Mouse (Mus musculus) MEL (cell line): ENCODE results near the gene Nkd1. TPM values are rescaled to one million over a fixed set of nuclear protein-coding genes. Genes with fewer than 3 reads are reported as not detected.

ENCODE experiments used
- DNase-seq: peaks from one replicate; pipeline ENCODE4 v3.0.0; 2011; ENCODE audit warnings: low read depth, low spot score
- H3K27ac ChIP-seq: 2 replicates; pipeline ENCODE4 v1.5.1; 2012; ENCODE audit warnings: low read depth, mild to moderate bottlenecking, control low read depth, low read length, moderate library complexity; ENCODE audit not compliant: control insufficient read depth
- H3K27me3 ChIP-seq, 2 experiments: fragments of 150-350 bp in 1 of 2; sonication (generic) in 1 of 2; 2 replicates each; pipeline ENCODE4 v1.6.1; 2012; ENCODE audit warnings: low read length in 2 of 2, mild to moderate bottlenecking in 2 of 2, improper control_type of control experiment in 1 of 2, moderate library complexity in 1 of 2; ENCODE audit not compliant: insufficient read depth in 2 of 2, control insufficient read depth in 1 of 2
- H3K36me3 ChIP-seq, 2 experiments: 2 replicates each; pipeline ENCODE4 v1.6.1; 2012 to 2014; ENCODE audit warnings: low read length in 2 of 2, improper control_type of control experiment in 1 of 2, inconsistent platforms in 1 of 2, mild to moderate bottlenecking in 1 of 2; ENCODE audit not compliant: insufficient read depth in 2 of 2, control insufficient read depth in 1 of 2
- H3K4me1 ChIP-seq, 2 experiments: fragments of 150-350 bp in 1 of 2; sonication (generic) in 1 of 2; 2 replicates each; pipeline ENCODE4 v1.6.1; 2012; ENCODE audit warnings: low read length in 2 of 2, improper control_type of control experiment in 1 of 2, mild to moderate bottlenecking in 1 of 2; ENCODE audit not compliant: insufficient read depth in 2 of 2, control insufficient read depth in 1 of 2
- H3K4me3 ChIP-seq, 2 experiments: fragments of 150-350 bp in 1 of 2; sonication (generic) in 1 of 2; 2 replicates each; pipeline ENCODE4 v1.5.1; 2012; ENCODE audit warnings: low read depth in 2 of 2, low read length in 2 of 2, mild to moderate bottlenecking in 2 of 2, moderate library complexity in 2 of 2, control low read depth in 1 of 2, improper control_type of control experiment in 1 of 2; ENCODE audit not compliant: control insufficient read depth in 1 of 2, insufficient read depth in 1 of 2
- H3K79me2 ChIP-seq: 2 replicates; pipeline ENCODE4 v1.6.1; 2012; ENCODE audit warnings: mild to moderate bottlenecking, low read length, moderate library complexity; ENCODE audit not compliant: control insufficient read depth, poor library complexity, insufficient read depth
- H3K9ac ChIP-seq: 2 replicates; pipeline ENCODE4 v1.6.1; 2012; ENCODE audit warnings: low read depth, mild to moderate bottlenecking, control low read depth, low read length, moderate library complexity; ENCODE audit not compliant: control insufficient read depth, poor library complexity, severe bottlenecking
- H3K9me3 ChIP-seq: fragments of 150-350 bp; sonication (generic); replicated peaks from 2 replicates; pipeline ENCODE4 v1.6.1; 2012; ENCODE audit warnings: mild to moderate bottlenecking, low read length, improper control_type of control experiment, moderate library complexity; ENCODE audit not compliant: insufficient read depth
- EP300 ChIP-seq, 2 experiments: IDR thresholded peaks; 2 replicates each; pipeline ENCODE4 v1.6.1; 2011; ENCODE audit warnings: improper control_type of control experiment in 2 of 2, low read length in 2 of 2, low read depth in 1 of 2, mild to moderate bottlenecking in 1 of 2
- ETS1 ChIP-seq: IDR thresholded peaks from 2 replicates; pipeline ENCODE4 v1.6.1; 2012; ENCODE audit warnings: low read depth, mild to moderate bottlenecking, inconsistent platforms, low read length, improper control_type of control experiment, moderate library complexity
- GABPA ChIP-seq: IDR thresholded peaks from 2 replicates; pipeline ENCODE4 v1.6.1; 2012; ENCODE audit warnings: low read depth, mild to moderate bottlenecking, inconsistent platforms, low read length, improper control_type of control experiment, moderate library complexity
- GATA1 ChIP-seq: IDR thresholded peaks from 2 replicates; pipeline ENCODE4 v1.6.1; 2011; ENCODE audit warnings: low read depth, low read length, improper control_type of control experiment
- JUND ChIP-seq: IDR thresholded peaks from 2 replicates; pipeline ENCODE4 v1.6.1; 2011; ENCODE audit warnings: low read depth, mild to moderate bottlenecking, improper control_type of control experiment, low read length
- KAT2A ChIP-seq: conservative IDR thresholded peaks from 2 replicates; pipeline ENCODE4 v1.6.1; 2012; ENCODE audit warnings: low read depth, low read length, improper control_type of control experiment, inconsistent platforms
- MAFK ChIP-seq: IDR thresholded peaks from 2 replicates; pipeline ENCODE4 v1.6.1; 2011; ENCODE audit warnings: low read depth, mild to moderate bottlenecking, low read length, improper control_type of control experiment, borderline replicate concordance
- MAZ ChIP-seq: IDR thresholded peaks from 2 replicates; pipeline ENCODE4 v1.6.1; 2012; ENCODE audit warnings: low read depth, mild to moderate bottlenecking, inconsistent platforms, low read length, improper control_type of control experiment
- MEF2A ChIP-seq: IDR thresholded peaks from 2 replicates; pipeline ENCODE4 v1.6.1; 2014; ENCODE audit warnings: low read depth, mild to moderate bottlenecking, inconsistent platforms, low read length, improper control_type of control experiment; ENCODE audit not compliant: poor library complexity, insufficient replicate concordance, severe bottlenecking; ENCODE audit errors: extremely low read depth
- NELFE ChIP-seq: IDR thresholded peaks from 2 replicates; pipeline ENCODE4 v1.6.1; 2011; ENCODE audit warnings: low read depth, low read length, improper control_type of control experiment
- NRF1 ChIP-seq: IDR thresholded peaks from 2 replicates; pipeline ENCODE4 v1.6.1; 2014; ENCODE audit warnings: low read depth, mild to moderate bottlenecking, inconsistent platforms, low read length, improper control_type of control experiment, moderate library complexity; ENCODE audit not compliant: poor library complexity, insufficient read depth, severe bottlenecking
- POLR2A ChIP-seq, 2 experiments: IDR thresholded peaks; 2 replicates each; pipeline ENCODE4 v1.6.1; 2011 to 2012; ENCODE audit warnings: low read length in 2 of 2, mild to moderate bottlenecking in 2 of 2, control low read depth in 1 of 2, improper control_type of control experiment in 1 of 2, low read depth in 1 of 2, moderate library complexity in 1 of 2; ENCODE audit not compliant: control insufficient read depth in 1 of 2, insufficient read depth in 1 of 2, poor library complexity in 1 of 2
- POLR2AphosphoS5 ChIP-seq: IDR thresholded peaks from 2 replicates; pipeline ENCODE4 v1.6.1; 2012; ENCODE audit warnings: low read depth, borderline replicate concordance, mild to moderate bottlenecking, inconsistent platforms, low read length, moderate library complexity, mixed read lengths
- RCOR1 ChIP-seq: IDR thresholded peaks from 2 replicates; pipeline ENCODE4 v1.6.1; 2012; ENCODE audit warnings: low read depth, mild to moderate bottlenecking, inconsistent platforms, low read length, improper control_type of control experiment
- SMC3 ChIP-seq: IDR thresholded peaks from 2 replicates; pipeline ENCODE4 v1.6.1; 2011; ENCODE audit warnings: low read depth, low read length, improper control_type of control experiment
- TAL1 ChIP-seq: IDR thresholded peaks from 2 replicates; pipeline ENCODE4 v1.6.1; 2012; ENCODE audit warnings: mild to moderate bottlenecking, inconsistent platforms, low read length, moderate library complexity, mixed read lengths
- TCF12 ChIP-seq: IDR thresholded peaks from 2 replicates; pipeline ENCODE4 v1.6.1; 2014; ENCODE audit warnings: low read depth, mild to moderate bottlenecking, inconsistent platforms, low read length, improper control_type of control experiment, moderate library complexity
- USF1 ChIP-seq: IDR thresholded peaks from 2 replicates; pipeline ENCODE4 v1.6.1; 2014; ENCODE audit warnings: low read depth, mild to moderate bottlenecking, inconsistent platforms, low read length, improper control_type of control experiment, moderate library complexity
- ZC3H11A ChIP-seq: IDR thresholded peaks from 2 replicates; pipeline ENCODE4 v1.6.1; 2012; ENCODE audit warnings: low read depth, mild to moderate bottlenecking, inconsistent platforms, low read length, improper control_type of control experiment
- ZKSCAN1 ChIP-seq: IDR thresholded peaks from 2 replicates; pipeline ENCODE4 v1.6.1; 2012; ENCODE audit warnings: low read depth, mild to moderate bottlenecking, inconsistent platforms, low read length, improper control_type of control experiment, moderate library complexity
- ZNF384 ChIP-seq: IDR thresholded peaks from 2 replicates; pipeline ENCODE4 v1.6.1; 2012; ENCODE audit warnings: low read depth, mild to moderate bottlenecking, inconsistent platforms, low read length, improper control_type of control experiment
- polyA plus RNA-seq, 2 experiments: library from polyadenylated mRNA; stranded (reverse) in 1 of 2; unstranded in 1 of 2; fragments of >175 nt in 1 of 2; fragments of >200 nt in 1 of 2; gene quantifications; 2 replicates each; pipeline versions ENCODE4 v1.2.1 to v1.2.4; 2012; ENCODE audit warnings: low replicate concordance in 2 of 2, low read depth in 1 of 2; ENCODE audit not compliant: insufficient read length in 2 of 2, insufficient read depth in 1 of 2, missing spikeins in 1 of 2
- total RNA-seq: library from RNA; depleted of rRNA; stranded (reverse); fragments of 300-350 nt; gene quantifications from 2 replicates; pipeline ENCODE4 v1.2.3, GENCODE M21; 2012

Gene Nkd1
- total and polyA plus RNA-seq, 3 experiments: not detected

GRCm38 (mm10) chr8:88580785-88581184 is 59.6 kb downstream of the Nkd1 start:
- Histone ChIP-seq H3K27me3 (no peaks in the 10 kb centered on the region), H3K27ac (no peak overlapping the region), H3K36me3 (no peaks in the 10 kb centered on the region), H3K4me1 (no peaks in the 10 kb centered on the region), H3K4me3 (no peak overlapping the region), H3K9me3 (no peaks in the 10 kb centered on the region), H3K79me2 (no peaks in the 10 kb centered on the region), H3K9ac (no peak overlapping the region)
- TF ChIP-seq RCOR1: no peak
- no peak for TF ChIP-seq ZNF384
- TF ChIP-seq TAL1: no peak
- TF ChIP-seq SMC3: no peak
- TF ChIP-seq JUND: no peak
- no peak for TF ChIP-seq NRF1
- TF ChIP-seq EP300 (IDR thresholded peaks at IDR 0.05; ENCODE audit: low read depth in 1 of 2, low read length in 2 of 2): no peak
- TF ChIP-seq ETS1: no peak
- TF ChIP-seq MEF2A: no peak
- no peak for TF ChIP-seq POLR2A (IDR thresholded peaks at IDR 0.05; ENCODE audit: control insufficient read depth in 1 of 2, insufficient read depth in 1 of 2, low read depth in 1 of 2, low read length in 2 of 2, poor library complexity in 1 of 2)
- TF ChIP-seq TCF12: no peak
- TF ChIP-seq KAT2A: no peak
- no peak for TF ChIP-seq GABPA
- TF ChIP-seq MAZ: no peak
- TF ChIP-seq ZKSCAN1: no peak
- TF ChIP-seq USF1: no peak
- no peak for TF ChIP-seq MAFK
- TF ChIP-seq POLR2AphosphoS5: no peak
- no peak for TF ChIP-seq ZC3H11A
- DNase-seq: no peak

GRCm38 (mm10) chr8:88583863-88584262 is 62.7 kb downstream of the Nkd1 start:
- Histone ChIP-seq H3K4me1 (no peaks in the 10 kb centered on the region), H3K27me3 (no peaks in the 10 kb centered on the region), H3K4me3 (no peak overlapping the region), H3K9ac (no peak overlapping the region), H3K27ac (no peak overlapping the region), H3K9me3 (no peaks in the 10 kb centered on the region), H3K79me2 (no peaks in the 10 kb centered on the region), H3K36me3 (no peaks in the 10 kb centered on the region)
- DNase-seq: no peak
- TF ChIP-seq NELFE (no peak), GATA1 (no peak), ZKSCAN1 (no peak), TCF12 (no peak), TAL1 (no peak), MAFK (no peak)
